Mouse (Mus musculus) kidney, embryonic 15.5 days (tissue): ENCODE results near the gene Cdk8. TPM values are rescaled to one million over a fixed set of nuclear protein-coding genes. Genes with fewer than 3 reads are reported as not detected.

Experiments
- ATAC-seq: fragments of 200-750 bp; cut with Nextera tagmentation; replicated peaks from 2 replicates; pipeline ENCODE4 v1.8.0; 2017; ENCODE audit warnings: moderate TSS enrichment; ENCODE audit not compliant: low FRiP score
- H3K27ac ChIP-seq: fragments of 300-500 bp; sonication (generic); 2 replicates; pipeline ENCODE4 v1.5.1; 2015; ENCODE audit warnings: mild to moderate bottlenecking, inconsistent platforms
- H3K27me3 ChIP-seq: fragments of 300-500 bp; sonication (generic); 2 replicates; pipeline ENCODE4 v1.6.1; 2015; ENCODE audit warnings: inconsistent platforms
- H3K36me3 ChIP-seq: fragments of 300-500 bp; sonication (generic); 2 replicates; pipeline ENCODE4 v1.6.1; 2015; ENCODE audit warnings: inconsistent platforms
- H3K4me1 ChIP-seq: fragments of 300-500 bp; sonication (generic); 2 replicates; pipeline ENCODE4 v1.6.1; 2015; ENCODE audit warnings: inconsistent platforms
- H3K4me2 ChIP-seq: fragments of 300-500 bp; sonication (generic); 2 replicates; pipeline ENCODE4 v1.6.1; 2015; ENCODE audit warnings: moderate library complexity, mild to moderate bottlenecking, inconsistent platforms
- H3K4me3 ChIP-seq: fragments of 300-500 bp; sonication (generic); replicated peaks from 2 replicates; pipeline ENCODE4 v1.5.1; 2015; ENCODE audit warnings: mild to moderate bottlenecking, inconsistent platforms
- H3K9ac ChIP-seq: fragments of 300-500 bp; sonication (generic); 2 replicates; pipeline ENCODE4 v1.6.1; 2015; ENCODE audit warnings: mild to moderate bottlenecking, inconsistent platforms
- H3K9me3 ChIP-seq: fragments of 300-500 bp; sonication (generic); replicated peaks from 2 replicates; pipeline ENCODE4 v1.6.1; 2016; ENCODE audit warnings: inconsistent platforms
- WGBS: fragments of 180-500 bp; shearing (Covaris S2); methylation state at CpG from one replicate; pipeline ENCODE4 v1.1.7; 2015; ENCODE audit warnings: mixed read lengths; 5-methylcytosine and 5-hydroxymethylcytosine counted together
- polyA plus RNA-seq: library from polyadenylated mRNA; unstranded; fragments of >200 nt; fragmentation: Nextera tagmentation; extraction: Ambion mirVana; gene quantifications from 2 replicates; pipeline ENCODE4 v1.2.1, GENCODE M21; 2015

Cdk8 gene
- polyA plus RNA-seq, 1 experiment from 2014 or later: 19.0 TPM

DNA sequence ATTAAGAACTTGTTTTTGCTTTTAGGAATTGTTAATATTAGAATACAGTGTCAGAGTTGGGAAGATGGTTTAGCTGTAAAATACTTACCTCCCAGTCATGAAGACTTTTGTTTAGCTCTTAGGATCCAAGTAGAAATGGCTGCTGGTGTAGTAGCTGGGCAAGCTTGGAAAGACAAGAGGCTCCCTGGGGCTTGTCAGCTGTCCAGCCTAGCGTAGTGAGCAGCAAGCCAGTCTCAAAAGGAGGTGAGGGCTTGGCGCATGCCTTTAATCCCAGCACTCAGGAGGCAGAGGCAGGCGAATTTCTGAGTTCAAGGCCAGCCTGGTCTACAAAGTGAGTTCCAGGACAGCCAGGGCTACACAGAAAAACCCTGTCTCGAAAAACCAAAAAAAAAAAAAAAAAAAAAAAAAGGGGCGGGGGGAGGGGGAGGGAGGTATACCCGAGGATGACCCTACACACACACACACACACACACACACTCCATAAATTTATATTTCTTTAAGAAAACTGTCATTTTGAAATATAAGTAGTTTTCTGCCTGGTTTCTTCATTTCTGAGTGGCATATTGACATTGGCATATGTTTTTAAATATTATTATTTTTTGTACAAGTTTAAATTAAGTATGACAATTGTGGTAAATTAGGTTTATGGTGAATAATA is 35.0 kb downstream of the Cdk8 start:
- Histone ChIP-seq H3K9ac (no peak overlapping the region), H3K4me2 (no peak overlapping the region), H3K27ac (no peak overlapping the region), H3K4me1 (no peaks in the 10 kb centered on the region), H3K4me3 (no peak overlapping the region), H3K27me3 (no peaks in the 10 kb centered on the region), H3K36me3 (peaks cover 26% of the 10 kb centered on the region), H3K9me3 (no peaks in the 10 kb centered on the region)
- WGBS: 74% methylated on average over 4 of the region's 6 CpGs
- ATAC-seq: no peak

DNA sequence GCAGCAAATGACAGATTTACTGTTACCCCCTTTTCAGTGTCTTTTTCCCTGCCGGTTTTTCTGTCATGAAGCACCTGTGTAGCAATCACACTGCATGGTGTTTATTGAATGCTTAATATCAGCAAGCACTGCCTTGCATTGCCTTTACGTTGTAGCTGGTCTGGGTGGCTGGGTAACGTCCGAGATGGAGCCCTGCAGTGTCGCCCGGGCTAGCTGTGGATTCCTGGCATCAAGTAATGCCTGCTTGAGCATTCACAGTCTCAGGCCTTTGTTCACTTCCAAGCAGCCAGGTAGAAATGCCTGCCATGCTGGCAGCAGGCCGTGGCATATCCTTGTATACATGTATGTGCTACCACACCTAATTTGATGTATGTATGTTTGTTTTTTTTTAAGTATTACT is 36.7 kb downstream of the Cdk8 start:
- WGBS: 86% methylated on average over 7 of the region's 7 CpGs
- Histone ChIP-seq H3K9ac (no peak overlapping the region), H3K4me3 (no peak overlapping the region), H3K9me3 (no peaks in the 10 kb centered on the region), H3K4me2 (no peak overlapping the region), H3K4me1 (no peaks in the 10 kb centered on the region), H3K27me3 (no peaks in the 10 kb centered on the region), H3K27ac (no peak overlapping the region), H3K36me3 (peaks cover 34% of the 10 kb centered on the region)
- ATAC-seq: no peak

GRCm38 (mm10) chr5:146270593-146270992 is 39.6 kb downstream of the Cdk8 start:
- Histone ChIP-seq H3K9me3 (no peaks in the 10 kb centered on the region), H3K4me2 (no peak overlapping the region), H3K36me3 (peaks cover 58% of the 10 kb centered on the region), H3K27ac (no peak overlapping the region), H3K9ac (no peak overlapping the region), H3K27me3 (no peaks in the 10 kb centered on the region), H3K4me1 (no peaks in the 10 kb centered on the region), H3K4me3 (no peak overlapping the region)
- ATAC-seq: no peak
- WGBS: 83% methylated on average over 9 of the region's 9 CpGs

DNA sequence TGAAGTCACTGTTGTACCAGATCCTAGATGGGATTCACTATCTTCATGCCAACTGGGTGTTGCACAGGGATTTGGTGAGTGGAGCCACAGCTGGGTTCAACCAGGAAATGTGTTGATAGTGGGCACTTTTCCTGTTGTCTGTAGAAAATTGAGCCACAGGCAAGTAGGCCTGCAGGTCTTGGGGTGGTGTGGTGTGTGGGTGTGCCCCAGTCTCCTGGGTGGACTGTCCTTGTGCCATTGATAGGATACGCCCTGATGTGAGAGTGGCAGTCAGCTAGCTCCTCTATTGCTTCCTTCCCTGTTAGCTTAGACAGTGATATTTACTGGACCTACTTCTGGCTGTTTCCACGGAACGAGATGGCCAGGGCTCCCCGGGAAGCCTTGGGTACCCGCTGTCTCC is 40.6 kb downstream of the Cdk8 start:
- H3K9ac ChIP-seq: no peak overlapping the region
- H3K4me3 ChIP-seq: no peak overlapping the region
- no peaks in the 10 kb centered on the region for H3K4me1 ChIP-seq
- H3K4me2 ChIP-seq: no peak overlapping the region
- peaks cover 62% of the 10 kb centered on the region for H3K36me3 ChIP-seq
- H3K9me3 ChIP-seq: no peaks in the 10 kb centered on the region
- no peak for ATAC-seq
- 94% methylated on average over 5 of the region's 5 CpGs for WGBS
- H3K27me3 ChIP-seq: no peaks in the 10 kb centered on the region
- no peak overlapping the region for H3K27ac ChIP-seq

GRCm38 (mm10) chr5:146273096-146273495 is 42.1 kb downstream of the Cdk8 start:
- ATAC-seq: no peak
- H3K4me1 ChIP-seq: no peaks in the 10 kb centered on the region
- peaks cover 62% of the 10 kb centered on the region for H3K36me3 ChIP-seq
- no peak overlapping the region for H3K4me3 ChIP-seq
- H3K4me2 ChIP-seq: no peak overlapping the region
- no peak overlapping the region for H3K27ac ChIP-seq
- no peaks in the 10 kb centered on the region for H3K9me3 ChIP-seq
- no peak overlapping the region for H3K9ac ChIP-seq
- H3K27me3 ChIP-seq: no peaks in the 10 kb centered on the region
- WGBS: 88% methylated on average over 4 of the region's 4 CpGs

DNA sequence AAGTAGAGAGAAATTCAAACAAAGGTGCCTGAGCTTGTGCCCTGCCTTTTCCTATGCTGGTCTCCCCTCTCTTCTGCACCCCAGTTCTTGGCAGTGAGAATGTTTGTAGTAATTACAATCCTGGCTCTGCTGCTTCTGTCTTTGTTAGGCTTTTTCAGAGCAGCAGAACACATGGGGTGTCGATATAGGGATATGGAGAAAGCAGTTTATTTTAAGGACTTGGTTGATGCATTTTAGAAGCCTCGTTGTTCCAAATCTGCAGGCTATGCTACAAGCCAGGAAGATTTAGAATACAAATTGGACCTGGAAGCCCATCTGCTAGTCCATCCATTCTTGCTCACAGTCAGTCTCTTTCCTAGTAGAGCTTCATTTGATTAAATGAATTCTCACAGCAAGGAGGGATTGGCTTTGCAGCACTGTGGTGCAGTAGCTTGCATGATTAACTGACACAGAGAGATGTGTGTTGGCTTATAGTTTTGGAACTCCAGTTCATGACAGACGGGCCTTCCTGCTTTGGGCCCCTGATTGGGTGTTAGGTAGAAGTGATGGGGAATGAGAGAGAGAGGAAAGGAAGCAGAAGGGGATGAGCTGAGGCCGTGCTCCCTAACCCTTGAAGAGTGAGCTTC is 43.5 kb downstream of the Cdk8 start:
- no peak overlapping the region for H3K4me3 ChIP-seq
- peaks cover 62% of the 10 kb centered on the region for H3K36me3 ChIP-seq
- no peak overlapping the region for H3K27ac ChIP-seq
- no peaks in the 10 kb centered on the region for H3K9me3 ChIP-seq
- WGBS: 92% methylated on average over 4 of the region's 4 CpGs
- ATAC-seq: no peak
- no peaks in the 10 kb centered on the region for H3K4me1 ChIP-seq
- H3K27me3 ChIP-seq: no peaks in the 10 kb centered on the region
- H3K4me2 ChIP-seq: no peak overlapping the region
- H3K9ac ChIP-seq: no peak overlapping the region

- 84% methylated on average over 4 of the region's 4 CpGs for WGBS
- Histone ChIP-seq H3K27ac (no peak overlapping the region), H3K4me3 (no peak overlapping the region), H3K27me3 (no peaks in the 10 kb centered on the region), H3K9me3 (no peaks in the 10 kb centered on the region), H3K4me2 (no peak overlapping the region), H3K4me1 (no peaks in the 10 kb centered on the region), H3K36me3 (peaks cover 52% of the 10 kb centered on the region), H3K9ac (no peak overlapping the region)
- no peak for ATAC-seq
These were observed 46.5 kb downstream of the Cdk8 start for GRCm38 (mm10) chr5:146277513-146277912.

DNA sequence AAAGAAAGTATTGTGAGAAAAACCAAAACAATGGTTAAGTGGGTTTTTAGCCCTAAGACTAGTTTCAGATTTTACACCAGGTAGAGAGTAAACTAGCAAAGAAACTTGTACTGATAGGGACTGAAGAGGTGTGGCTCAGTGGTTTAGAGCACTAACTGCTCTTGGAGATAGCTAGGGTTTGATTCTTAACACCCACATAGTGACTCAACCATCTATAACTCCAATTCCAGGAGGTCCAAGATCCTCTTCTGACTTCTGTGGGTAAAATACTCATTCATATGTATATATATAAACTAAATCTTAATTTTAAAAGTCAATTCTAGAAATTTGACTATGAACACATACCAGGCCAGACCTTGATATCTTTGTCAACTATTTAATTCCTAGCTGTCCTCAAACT is 49.0 kb downstream of the Cdk8 start:
- no peak for ATAC-seq
- Histone ChIP-seq H3K4me3 (no peak overlapping the region), H3K36me3 (peaks cover 50% of the 10 kb centered on the region), H3K27ac (no peak overlapping the region), H3K4me2 (no peak overlapping the region), H3K4me1 (no peaks in the 10 kb centered on the region), H3K9me3 (no peaks in the 10 kb centered on the region), H3K9ac (no peak overlapping the region), H3K27me3 (no peaks in the 10 kb centered on the region)

GRCm38 (mm10) chr5:146281241-146281818 is 50.3 kb downstream of the Cdk8 start:
- Histone ChIP-seq H3K9me3 (no peaks in the 10 kb centered on the region), H3K27ac (no peak overlapping the region), H3K4me1 (no peaks in the 10 kb centered on the region), H3K27me3 (no peaks in the 10 kb centered on the region), H3K4me3 (no peak overlapping the region), H3K36me3 (peaks cover 51% of the 10 kb centered on the region), H3K4me2 (no peak overlapping the region), H3K9ac (no peak overlapping the region)
- no peak for ATAC-seq
- 89% methylated on average over 4 of the region's 4 CpGs for WGBS

DNA sequence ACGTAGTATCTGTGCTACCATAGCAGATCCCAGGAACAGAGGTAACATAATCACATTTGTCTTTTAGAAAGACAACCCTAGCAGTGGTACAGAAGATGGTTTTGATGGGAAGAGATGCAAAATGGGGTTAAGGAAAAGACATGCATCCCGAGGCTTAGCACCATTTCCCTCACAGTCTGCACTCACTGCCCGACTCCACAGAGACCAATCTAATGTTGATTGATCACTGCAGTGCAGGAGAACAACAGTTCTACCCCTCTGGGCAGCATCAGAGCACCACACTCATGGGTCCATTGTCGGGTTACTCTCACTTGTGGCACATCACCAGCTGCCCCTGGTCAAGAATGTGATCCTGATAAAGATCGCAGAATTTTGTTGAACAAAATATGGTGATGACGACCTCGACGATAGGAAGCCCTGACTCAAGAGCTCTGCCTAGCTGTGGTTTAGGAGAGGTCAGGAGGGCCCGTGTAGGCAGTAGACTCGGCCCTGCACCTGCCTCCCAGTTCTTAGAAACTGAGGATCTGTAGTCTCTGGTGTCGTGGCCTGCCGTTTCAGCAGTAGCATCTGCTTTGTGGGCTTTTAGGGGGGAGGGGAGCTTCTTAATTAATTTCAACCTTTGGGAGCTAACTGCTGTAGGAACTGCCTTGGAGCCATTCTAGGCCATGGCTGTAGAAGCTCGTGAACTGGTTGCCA is 51.0 kb downstream of the Cdk8 start:
- no peak for ATAC-seq
- Histone ChIP-seq H3K27ac (no peak overlapping the region), H3K4me3 (no peak overlapping the region), H3K4me1 (no peaks in the 10 kb centered on the region), H3K9ac (no peak overlapping the region), H3K36me3 (peaks cover 58% of the 10 kb centered on the region), H3K4me2 (no peak overlapping the region), H3K9me3 (no peaks in the 10 kb centered on the region), H3K27me3 (no peaks in the 10 kb centered on the region)
- 78% methylated on average over 13 of the region's 13 CpGs for WGBS

GRCm38 (mm10) chr5:146283899-146284298 is 52.9 kb downstream of the Cdk8 start:
- H3K4me1 ChIP-seq: no peaks in the 10 kb centered on the region
- no peak overlapping the region for H3K9ac ChIP-seq
- H3K27me3 ChIP-seq: no peaks in the 10 kb centered on the region
- H3K9me3 ChIP-seq: no peaks in the 10 kb centered on the region
- no peak for ATAC-seq
- no peak overlapping the region for H3K4me3 ChIP-seq
- H3K4me2 ChIP-seq: no peak overlapping the region
- H3K36me3 ChIP-seq: peaks cover 70% of the 10 kb centered on the region
- WGBS: 85% methylated on average over 6 of the region's 6 CpGs
- no peak overlapping the region for H3K27ac ChIP-seq

DNA sequence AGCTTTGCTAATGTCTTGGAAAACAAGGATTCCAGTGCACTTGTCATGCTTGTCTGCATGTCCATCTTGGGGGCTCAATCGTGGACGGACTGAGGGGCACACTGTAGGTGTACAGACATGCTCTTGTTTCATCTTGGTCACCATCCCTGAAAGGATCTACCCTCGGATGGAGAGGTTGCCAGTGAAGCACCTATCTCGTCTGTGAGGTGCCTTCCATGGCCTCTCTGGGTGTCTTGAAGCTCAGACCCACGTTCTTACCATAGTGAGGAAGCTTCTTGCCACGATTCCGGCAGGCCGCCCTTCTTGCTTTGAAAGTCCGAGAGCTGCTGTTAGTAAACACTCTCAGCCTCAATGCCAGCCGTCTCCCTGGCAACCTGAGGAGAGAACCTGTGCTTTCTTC is 56.4 kb downstream of the Cdk8 start:
- Histone ChIP-seq H3K27ac (no peak overlapping the region), H3K9me3 (no peaks in the 10 kb centered on the region), H3K9ac (no peak overlapping the region), H3K4me1 (0 out of 2 replicates have a peak, but pooled peaks cover 3% of the 10 kb centered on the region), H3K4me2 (no peak overlapping the region), H3K36me3 (peaks cover 71% of the 10 kb centered on the region), H3K4me3 (no peak overlapping the region), H3K27me3 (no peaks in the 10 kb centered on the region)
- ATAC-seq: no peak
- 90% methylated on average over 10 of the region's 10 CpGs for WGBS
